Mouse (Mus musculus): ENCODE results near the gene Vwa1. TPM values are rescaled to one million over a fixed set of nuclear protein-coding genes. Genes with fewer than 3 reads are reported as not detected.

The Vwa1 gene
- polyA plus RNA-seq, 1 experiment from 2014 or later = 8.7 TPM

DNA sequence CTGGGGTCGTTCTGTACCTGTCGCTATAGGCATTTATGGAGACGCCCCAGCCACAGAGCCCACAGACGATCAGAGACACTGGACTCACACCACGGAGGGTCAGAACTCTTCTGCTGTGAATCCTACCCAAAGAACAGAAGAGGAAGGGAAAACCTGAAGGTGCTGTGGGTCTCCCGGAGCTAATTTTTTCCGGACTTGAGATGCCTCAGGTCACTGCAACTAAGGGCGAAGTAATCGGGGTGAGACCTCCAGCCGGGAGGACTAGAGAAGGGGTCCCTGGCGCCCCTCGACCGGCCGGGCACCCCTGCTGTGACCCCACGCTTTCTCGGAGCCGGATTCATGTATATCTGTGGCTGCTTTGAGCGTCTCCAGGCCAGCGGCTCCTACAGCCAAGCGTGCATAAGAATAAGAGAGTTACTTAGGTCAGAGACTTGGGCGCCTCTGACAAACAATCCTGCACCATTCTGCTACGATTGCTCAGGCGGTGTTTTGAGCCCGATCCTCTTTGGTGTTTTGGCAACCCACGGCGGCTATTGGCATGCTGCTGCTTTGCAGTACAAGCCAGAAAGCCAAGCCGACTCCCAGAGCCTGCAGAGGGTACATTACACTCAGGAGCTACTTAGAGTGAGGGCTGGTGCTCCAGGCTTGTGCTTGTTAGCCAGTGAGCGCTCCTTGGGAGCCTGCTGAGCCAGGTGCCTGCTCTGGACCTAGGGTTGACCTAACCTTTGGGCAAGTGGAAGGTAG is 13.0 kb downstream of the Vwa1 start:
- peak overlapping the region; percentile 10; the same call in 1 of the 2 replicates for H3K27ac ChIP-seq (ENCODE audit: low read depth)
- H3K27me3 ChIP-seq (ENCODE audit: insufficient read depth, low read length) = no peaks in the 10 kb centered on the region
- ATAC-seq (ENCODE audit: insufficient read depth) = no peak
- peak overlapping the region; percentile 91 for H3K4me3 ChIP-seq (ENCODE audit: low read depth, low read length)
- no peak for TF ChIP-seq CTCF (IDR thresholded peaks at IDR 0.05; ENCODE audit: low read depth)
- no peak for DNase-seq
- no peaks in the 10 kb centered on the region for H3K9me3 ChIP-seq (ENCODE audit: low read depth, low read length)
- peak overlapping the region; percentile 66 for H3K9ac ChIP-seq
- peaks cover 8% of the 10 kb centered on the region; the same call in 1 of the 2 replicates for H3K36me3 ChIP-seq (ENCODE audit: insufficient read depth)
- WGBS = 2% methylated on average over 28 of the region's 28 CpGs
- H3K4me1 ChIP-seq (ENCODE audit: insufficient read depth) = peaks cover 10% of the 10 kb centered on the region
- H3K4me2 ChIP-seq = peak overlapping the region; percentile 84

DNA sequence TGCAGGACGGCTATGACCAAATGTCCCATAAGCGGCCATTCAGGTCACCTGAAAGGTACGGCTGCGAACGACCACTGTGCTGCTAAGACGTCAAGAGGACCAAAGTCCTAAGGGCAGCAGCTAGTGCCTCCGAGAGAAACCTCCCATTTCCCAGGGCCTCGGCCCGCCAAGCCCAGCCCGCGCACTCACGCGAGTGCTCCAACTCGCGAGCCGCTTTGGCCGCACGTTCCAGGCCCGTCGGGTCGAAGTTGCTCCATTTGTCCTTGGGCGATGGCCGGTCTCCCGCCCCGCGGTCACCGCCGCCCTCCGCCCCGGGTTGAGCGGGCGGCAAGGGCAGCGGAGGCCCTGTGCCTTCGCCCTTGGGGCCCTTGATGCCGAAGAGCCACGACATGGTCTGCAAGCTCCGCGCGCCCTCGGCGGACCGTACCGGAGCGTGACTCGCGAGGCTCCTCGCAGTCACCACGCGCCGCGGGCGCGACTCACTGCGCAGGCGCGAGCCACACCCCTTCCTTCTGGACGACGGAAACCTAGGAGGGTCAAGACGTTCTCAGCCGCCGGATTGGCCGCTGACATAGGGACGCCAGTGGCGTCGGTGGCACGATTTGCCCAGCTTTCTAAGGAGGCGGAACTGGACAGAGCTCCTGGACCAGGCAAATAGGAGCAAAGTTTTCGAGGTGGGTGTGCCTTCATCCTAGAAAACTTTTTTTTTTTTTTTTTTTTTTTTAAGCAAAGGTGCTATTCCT is 13.7 kb downstream of the Vwa1 start, which contains the start of gene Atad3a:
Gene Atad3a (minus strand): TSS at position 481 of the 743 bp plus-strand sequence.
- WGBS = under 1% methylated on average over 68 of the region's 68 CpGs
- peaks cover 15% of the 10 kb centered on the region for H3K36me3 ChIP-seq (ENCODE audit: insufficient read depth)
- peak within 1 kb of the TSS; percentile 36; the same call in 1 of the 2 replicates for H3K27ac ChIP-seq (ENCODE audit: low read depth)
- H3K27me3 ChIP-seq (ENCODE audit: insufficient read depth, low read length) = no peaks in the 10 kb centered on the region
- DNase-seq = peak; percentile 98
- TF ChIP-seq CTCF (IDR thresholded peaks at IDR 0.05; ENCODE audit: low read depth) = no peak
- peak within 1 kb of the TSS; percentile 91 for H3K4me3 ChIP-seq (ENCODE audit: low read depth, low read length)
- peak within 1 kb of the TSS; percentile 84 for H3K4me2 ChIP-seq
- ATAC-seq (ENCODE audit: insufficient read depth) = peak; percentile 98
- H3K9me3 ChIP-seq (ENCODE audit: low read depth, low read length) = no peaks in the 10 kb centered on the region
- peaks cover 10% of the 10 kb centered on the region for H3K4me1 ChIP-seq (ENCODE audit: insufficient read depth)
- peak within 1 kb of the TSS; percentile 75 for H3K9ac ChIP-seq

GRCm38 (mm10) chr4:155759862-155760612 is 14.5 kb downstream of the Vwa1 start:
- ATAC-seq (ENCODE audit: insufficient read depth) = no peak; the same call in 1 of the 2 replicates

GRCm38 (mm10) chr4:155757011-155757410 is 17.5 kb downstream of the Vwa1 start:
- WGBS = 93% methylated on average over 12 of the region's 12 CpGs
- peaks cover 51% of the 10 kb centered on the region for H3K36me3 ChIP-seq (ENCODE audit: insufficient read depth)
- no peak overlapping the region for H3K4me2 ChIP-seq
- H3K9ac ChIP-seq = no peak overlapping the region
- no peaks in the 10 kb centered on the region for H3K9me3 ChIP-seq (ENCODE audit: low read depth, low read length)
- no peak for TF ChIP-seq CTCF (IDR thresholded peaks at IDR 0.05; ENCODE audit: low read depth)
- no peak overlapping the region for H3K4me3 ChIP-seq (ENCODE audit: low read depth, low read length)
- H3K27ac ChIP-seq (ENCODE audit: low read depth) = no peak overlapping the region
- DNase-seq = no peak
- no peak for ATAC-seq (ENCODE audit: insufficient read depth)
- peaks cover 10% of the 10 kb centered on the region for H3K4me1 ChIP-seq (ENCODE audit: insufficient read depth)
- H3K27me3 ChIP-seq (ENCODE audit: insufficient read depth, low read length) = no peaks in the 10 kb centered on the region

More at GRCm38 (mm10) chr4:155759862-155760612, 14.5 kb downstream of the Vwa1 start:
- H3K36me3 ChIP-seq (ENCODE audit: insufficient read depth) = peaks cover 23% of the 10 kb centered on the region
- no peaks in the 10 kb centered on the region for H3K9me3 ChIP-seq (ENCODE audit: low read depth, low read length)
- TF ChIP-seq CTCF (IDR thresholded peaks at IDR 0.05; ENCODE audit: low read depth) = peak; percentile 51
- DNase-seq = peak; percentile 68
- H3K27me3 ChIP-seq (ENCODE audit: insufficient read depth, low read length) = no peaks in the 10 kb centered on the region
- H3K27ac ChIP-seq (ENCODE audit: low read depth) = peak overlapping the region; percentile 36; the same call in 1 of the 2 replicates
- H3K4me2 ChIP-seq = peak overlapping the region; percentile 84
- peaks cover 10% of the 10 kb centered on the region for H3K4me1 ChIP-seq (ENCODE audit: insufficient read depth)
- peak overlapping the region; percentile 91 for H3K4me3 ChIP-seq (ENCODE audit: low read depth, low read length)
- peak overlapping the region; percentile 75 for H3K9ac ChIP-seq
- 1% methylated on average over 10 of the region's 10 CpGs for WGBS

GRCm38 (mm10) chr4:155746575-155747490 is 27.7 kb downstream of the Vwa1 start:
- H3K27ac ChIP-seq (ENCODE audit: low read depth) = no peak overlapping the region
- 85% methylated on average over 17 of the region's 17 CpGs for WGBS
- no peaks in the 10 kb centered on the region for H3K9me3 ChIP-seq (ENCODE audit: low read depth, low read length)
- H3K4me1 ChIP-seq (ENCODE audit: insufficient read depth) = no peaks in the 10 kb centered on the region
- no peak for DNase-seq
- H3K9ac ChIP-seq = no peak overlapping the region
- no peak overlapping the region for H3K4me3 ChIP-seq (ENCODE audit: low read depth, low read length)
- no peaks in the 10 kb centered on the region for H3K27me3 ChIP-seq (ENCODE audit: insufficient read depth, low read length)
- peaks cover 96% of the 10 kb centered on the region for H3K36me3 ChIP-seq (ENCODE audit: insufficient read depth)
- ATAC-seq (ENCODE audit: insufficient read depth) = no peak
- H3K4me2 ChIP-seq = no peak overlapping the region
- no peak for TF ChIP-seq CTCF (IDR thresholded peaks at IDR 0.05; ENCODE audit: low read depth)

DNA sequence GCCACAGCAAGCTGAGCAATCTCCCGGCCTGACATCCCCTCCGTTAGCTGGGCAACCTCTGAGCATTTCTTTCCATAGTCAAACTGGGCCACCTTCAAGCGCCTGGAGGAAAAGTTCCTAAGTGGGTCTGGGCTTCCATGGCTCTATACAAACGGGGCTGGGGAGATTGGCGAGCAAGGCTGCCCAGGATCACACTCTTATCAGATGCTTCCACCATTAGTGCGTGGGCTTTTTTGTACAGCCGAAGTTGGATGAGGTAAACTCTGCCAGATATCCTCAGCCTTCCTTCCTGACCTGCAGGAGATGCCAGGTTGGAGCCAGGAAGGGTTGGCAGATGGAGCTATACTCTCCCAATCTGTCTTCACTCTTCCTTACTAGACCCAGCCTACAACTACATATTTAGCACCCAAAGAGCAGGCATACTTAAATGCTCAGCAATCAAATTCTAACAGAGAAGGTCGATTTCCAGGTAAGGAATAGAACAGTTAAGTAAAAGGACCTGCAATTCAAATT is 28.4 kb downstream of the Vwa1 start:
- no peaks in the 10 kb centered on the region for H3K4me1 ChIP-seq (ENCODE audit: insufficient read depth)
- H3K9me3 ChIP-seq (ENCODE audit: low read depth, low read length) = no peaks in the 10 kb centered on the region
- no peak for TF ChIP-seq CTCF (IDR thresholded peaks at IDR 0.05; ENCODE audit: low read depth)
- no peaks in the 10 kb centered on the region for H3K27me3 ChIP-seq (ENCODE audit: insufficient read depth, low read length)
- no peak for DNase-seq
- ATAC-seq (ENCODE audit: insufficient read depth) = no peak
- H3K27ac ChIP-seq (ENCODE audit: low read depth) = no peak overlapping the region
- H3K4me3 ChIP-seq (ENCODE audit: low read depth, low read length) = no peak overlapping the region
- no peak overlapping the region for H3K9ac ChIP-seq
- H3K36me3 ChIP-seq (ENCODE audit: insufficient read depth) = peaks cover 96% of the 10 kb centered on the region
- H3K4me2 ChIP-seq = no peak overlapping the region
- WGBS = 81% methylated on average over 8 of the region's 8 CpGs

All from lung, embryonic 14.5 days (tissue).